ENCODE assay signal across 12 mouse cellular contexts in the genomic region with DNA sequence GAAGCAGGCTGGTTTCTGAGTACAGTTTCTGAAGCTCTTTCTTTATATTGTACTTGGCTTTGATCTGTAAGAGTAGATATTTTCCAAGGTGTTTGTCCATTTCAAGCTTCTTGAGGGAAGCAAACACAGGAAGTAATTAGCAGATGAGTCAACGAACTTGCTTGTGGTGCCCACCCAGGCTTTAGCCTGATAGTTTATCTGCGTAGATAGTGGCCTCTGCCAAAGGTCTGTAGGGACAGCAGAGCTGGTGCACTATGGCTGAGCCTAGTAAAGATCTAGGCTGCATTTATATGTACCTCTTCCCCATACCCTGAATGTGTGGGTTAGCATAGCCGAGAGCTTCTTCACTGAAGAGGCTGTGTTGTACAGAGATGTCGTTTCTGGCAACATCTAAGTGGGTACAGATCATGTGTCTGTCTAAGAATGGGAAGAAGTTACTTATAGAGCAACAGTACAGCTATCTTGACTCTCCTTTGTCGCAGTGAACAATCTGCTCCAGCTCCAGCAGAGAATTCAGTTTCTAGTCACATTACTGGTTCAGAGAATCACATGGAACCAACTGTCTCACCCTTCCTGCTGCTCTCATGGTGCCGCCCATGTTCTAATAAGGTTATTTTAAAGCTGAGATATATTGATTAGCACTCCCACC.
DNase-seq lines count a peak whose midpoint lies in the region; ATAC-seq and TF ChIP-seq lines count a peak whose summit lies in the region.
"Had no signal": no experiment of that assay in that cellular context is flagged by ENCODE, and none has a peak within 500 bp of the region (broad histone marks: within the 10 kb centered on the region; RNA-seq: fewer than 3 reads in every experiment).

No protein-coding gene starts in this region.

- H3K4me3 ChIP-seq in heart, adult 2 months: no peak overlapping the region
- H3K4me3 ChIP-seq: embryonic facial prominence, embryonic 12.5 days; limb, embryonic 15.5 days had no signal

- H3K79me2 ChIP-seq in heart, adult 2 months (replicated peaks; ENCODE audit: control insufficient read depth, insufficient read depth, low read length): peaks cover 2% of the 10 kb centered on the region

- DNase-seq in heart, adult 2 months: no peak
- DNase-seq in heart, adult 8-10 months (ENCODE audit: low spot score): no peak
- DNase-seq in right cerebral cortex, adult 2 months (ENCODE audit: low spot score in 2 of 2): peak; percentile 23 to 24
- no peak for DNase-seq in right cerebral cortex, postnatal 4 days
- DNase-seq in kidney, postnatal 10 days: no peak
- DNase-seq in urinary bladder, adult 18-20 months (ENCODE audit: low spot score in 2 of 2): no peak
- DNase-seq: heart, postnatal 10 days had no signal

- no peak for TF ChIP-seq CTCF in heart, adult 2 months (IDR thresholded peaks at IDR 0.05)

- H3K27ac ChIP-seq in heart, adult 2 months: peak overlapping the region; percentile 4; the same call in 1 of the 2 replicates
- H3K27ac ChIP-seq: embryonic facial prominence, embryonic 12.5 days; hindbrain, embryonic 14.5 days; limb, embryonic 15.5 days; macrophage had no signal

- peaks cover 24% of the 10 kb centered on the region for H3K4me1 ChIP-seq in heart, adult 2 months (ENCODE audit: control insufficient read depth, insufficient read depth, low read length)
- H3K4me1 ChIP-seq: embryonic facial prominence, embryonic 12.5 days had no signal

- H3K27me3 ChIP-seq in heart, adult 2 months (ENCODE audit: control insufficient read depth, insufficient read depth, low read length): no peaks in the 10 kb centered on the region
- H3K27me3 ChIP-seq: embryonic facial prominence, embryonic 12.5 days; limb, embryonic 15.5 days had no signal

- WGBS in heart, adult 2 months: 68% methylated on average over 6 of the region's 6 CpGs

- peak; percentile 21; the same call in 1 of the 2 replicates for ATAC-seq in megakaryocyte progenitor cell, adult 5-6 weeks (replicated peaks; ENCODE audit: poor library complexity)

- H3K9ac ChIP-seq in heart, adult 2 months (ENCODE audit: low read depth, low read length): no peak overlapping the region
- H3K9ac ChIP-seq: embryonic facial prominence, embryonic 12.5 days; hindbrain, embryonic 14.5 days; limb, embryonic 15.5 days had no signal

- no peak for TF ChIP-seq EP300 in heart, adult 2 months (IDR thresholded peaks at IDR 0.05; ENCODE audit: insufficient read depth, low read depth, low read length)

- H3K36me3 ChIP-seq in heart, adult 2 months (ENCODE audit: control insufficient read depth, insufficient read depth, low read length): peaks cover 12% of the 10 kb centered on the region
- H3K36me3 ChIP-seq: embryonic facial prominence, embryonic 12.5 days; limb, embryonic 15.5 days had no signal

- no peak for TF ChIP-seq POLR2A in heart, adult 2 months (IDR thresholded peaks at IDR 0.05; ENCODE audit: insufficient read depth, low read depth, low read length)

- intact Hi-C loops in heart, adult 2 months (cut with DNase I): loop anchor here (5.0 kb wide), 2 partner anchors 38 to 128 kb away; a partner anchor contains a TSS

Comparison
In these comparisons a context has a peak if more than half of its experiments do, and no peak if none do; other contexts are left out.
1. DNase-seq: peak in right cerebral cortex, adult 2 months (2 of 2); none in heart, adult 2 months (0 of 2), heart, adult 8-10 months (single experiment), right cerebral cortex, postnatal 4 days (single experiment), kidney, postnatal 10 days (single experiment) and urinary bladder, adult 18-20 months (0 of 2).